Mouse (Mus musculus): Measurements from ENCODE around the gene Stam2. TPM values are rescaled to one million over a fixed set of nuclear protein-coding genes. Genes with fewer than 3 reads are reported as not detected.

Stam2 gene
- 34.0 and 40.3 TPM in 2 replicates for total RNA-seq (2014; rRNA removed)
- polyA plus RNA-seq (2015; fragmentation: Nextera tagmentation; extraction: Ambion mirVana) = 23.3 and 30.6 TPM in 2 replicates

DNA sequence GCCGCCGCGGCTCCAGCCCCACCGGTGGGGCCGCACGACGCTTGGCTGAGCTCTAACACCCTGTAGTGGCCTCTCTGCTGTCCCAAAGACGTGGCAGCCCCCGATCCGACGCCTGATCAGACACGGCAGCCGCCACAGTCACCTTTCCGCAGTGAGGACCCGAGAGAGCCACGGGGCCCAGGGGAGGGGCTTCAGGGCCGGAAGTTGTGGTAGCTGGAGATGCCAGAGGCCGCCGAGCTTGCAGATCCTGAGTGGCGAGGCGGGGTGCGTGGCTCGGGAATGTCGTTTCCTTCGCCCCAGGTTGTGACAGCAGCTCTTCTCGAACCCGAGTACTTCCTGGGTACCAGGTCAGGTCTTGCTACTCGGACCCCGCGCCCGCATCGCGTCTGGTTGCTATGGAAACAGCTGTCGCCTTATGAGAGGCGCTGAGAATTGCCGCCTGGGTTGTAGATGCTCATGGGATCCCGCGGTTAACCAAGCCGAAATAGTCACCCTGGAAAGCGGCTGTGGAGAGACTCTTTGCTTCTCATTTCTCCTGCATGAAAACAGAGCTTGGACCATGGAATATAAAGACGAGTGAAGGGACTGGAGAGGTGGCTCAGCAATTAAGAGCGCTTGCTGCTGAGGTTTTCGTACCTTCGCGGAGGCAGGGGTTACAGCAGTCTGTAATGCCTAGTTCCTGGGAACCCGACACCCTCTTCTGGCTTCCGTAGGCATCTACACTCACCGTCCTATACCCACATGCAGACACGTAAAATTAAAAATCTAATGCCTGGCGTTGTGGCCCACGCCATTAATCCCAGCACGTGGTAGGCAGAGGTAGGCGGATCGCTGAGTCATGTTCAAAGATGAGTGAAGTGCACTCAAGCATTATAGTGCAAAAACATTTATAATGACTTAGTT, at the start of gene Stam2:
Gene Stam2 (minus strand): TSS at position 26 of the 903 bp plus-strand sequence.
- 7% methylated on average over 54 of the region's 54 CpGs for WGBS
- Histone ChIP-seq H3K36me3 (ENCODE audit: insufficient read depth) (0 out of 2 replicates have a peak, but pooled peaks cover 4% of the 10 kb centered on the region), H3K4me1 (ENCODE audit: insufficient read depth) (no peaks in the 10 kb centered on the region), H3K27me3 (ENCODE audit: insufficient read depth, low read length) (no peaks in the 10 kb centered on the region), H3K4me2 (ENCODE audit: low read depth) (peak within 1 kb of the TSS; percentile 44), H3K9ac (peak within 1 kb of the TSS; percentile 76), H3K9me3 (ENCODE audit: low read length) (no peaks in the 10 kb centered on the region), H3K27ac (ENCODE audit: low read depth, low read length) (peak within 1 kb of the TSS; percentile 94), H3K4me3 (ENCODE audit: low read depth, low read length) (peak within 1 kb of the TSS; percentile 75)
- peak; percentile 55 for TF ChIP-seq CTCF (IDR thresholded peaks at IDR 0.05; ENCODE audit: low read depth)
- ATAC-seq (peak; percentile 96), DNase-seq (peak; percentile 93)

DNA sequence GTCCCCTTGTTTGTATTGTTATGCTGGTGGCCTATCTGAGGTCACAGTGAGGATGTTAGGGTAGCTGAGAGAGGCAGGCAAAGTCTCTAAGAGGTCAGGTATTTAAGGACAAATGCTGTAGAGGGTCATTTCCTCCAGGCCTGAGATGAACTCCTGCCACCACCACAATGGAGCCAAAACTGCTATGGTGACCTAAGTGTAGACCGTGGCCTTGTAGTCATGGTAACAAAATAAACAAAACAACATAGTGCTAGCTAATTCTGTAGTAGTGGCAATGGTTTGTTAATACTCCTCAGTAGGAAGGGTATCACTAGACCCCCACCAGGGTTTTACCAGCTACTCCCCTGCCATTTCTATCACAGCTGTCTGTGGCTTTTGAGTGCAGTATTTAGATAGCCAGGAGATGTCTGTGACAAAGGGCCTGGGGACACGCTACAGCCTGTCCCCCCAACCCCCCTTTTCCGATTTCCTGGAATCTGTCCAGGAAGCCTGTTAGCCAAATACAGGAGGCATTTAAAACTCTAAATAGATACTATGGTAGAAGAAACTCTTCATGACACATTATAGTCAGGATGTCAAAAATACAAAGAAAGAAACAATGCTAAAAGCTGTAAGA, 43.1 kb upstream of the Stam2 start:
- no peaks in the 10 kb centered on the region for H3K4me1 ChIP-seq (ENCODE audit: insufficient read depth)
- no peak for TF ChIP-seq CTCF (IDR thresholded peaks at IDR 0.05; ENCODE audit: low read depth)
- H3K9ac ChIP-seq = no peak overlapping the region
- H3K4me2 ChIP-seq (ENCODE audit: low read depth) = no peak overlapping the region
- no peak overlapping the region for H3K27ac ChIP-seq (ENCODE audit: low read depth, low read length)
- H3K9me3 ChIP-seq (ENCODE audit: low read length) = no peaks in the 10 kb centered on the region
- H3K27me3 ChIP-seq (ENCODE audit: insufficient read depth, low read length) = no peaks in the 10 kb centered on the region
- ATAC-seq = peak; percentile 16; the same call in 1 of the 2 replicates
- H3K4me3 ChIP-seq (ENCODE audit: low read depth, low read length) = no peak overlapping the region
- 36% methylated on average over 3 of the region's 3 CpGs for whole genome bisulfite sequencing
- DNase-seq = no peak
- H3K36me3 ChIP-seq (ENCODE audit: insufficient read depth) = no peaks in the 10 kb centered on the region

DNA sequence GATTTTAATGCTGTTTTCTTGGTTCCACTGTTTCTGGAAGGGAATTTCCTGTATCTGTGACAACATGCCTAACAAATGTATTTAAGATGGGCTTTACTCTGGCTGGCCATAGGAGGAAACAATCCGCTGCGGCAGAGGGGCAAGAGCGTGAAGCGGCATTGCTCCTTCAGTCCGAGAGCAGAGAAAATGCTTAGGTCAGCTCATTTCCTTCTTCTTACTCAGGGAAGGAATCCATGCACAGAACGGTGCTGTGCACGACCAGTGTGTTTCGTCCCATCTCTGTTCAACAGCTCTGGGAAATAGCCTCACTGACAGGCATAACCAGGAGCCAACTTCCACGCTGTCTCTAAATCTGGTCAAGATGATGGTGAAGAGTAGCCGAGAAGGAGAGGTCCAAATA, 37.9 kb upstream of the Stam2 start:
- ATAC-seq (no peak), DNase-seq (no peak)
- no peak for TF ChIP-seq CTCF (IDR thresholded peaks at IDR 0.05; ENCODE audit: low read depth)
- Histone ChIP-seq H3K27ac (ENCODE audit: low read depth, low read length) (no peak overlapping the region), H3K4me2 (ENCODE audit: low read depth) (no peak overlapping the region), H3K27me3 (ENCODE audit: insufficient read depth, low read length) (no peaks in the 10 kb centered on the region), H3K36me3 (ENCODE audit: insufficient read depth) (no peaks in the 10 kb centered on the region), H3K9me3 (ENCODE audit: low read length) (no peaks in the 10 kb centered on the region), H3K4me3 (ENCODE audit: low read depth, low read length) (no peak overlapping the region), H3K4me1 (ENCODE audit: insufficient read depth) (no peaks in the 10 kb centered on the region), H3K9ac (no peak overlapping the region)
- 76% methylated on average over 10 of the region's 10 CpGs for WGBS

DNA sequence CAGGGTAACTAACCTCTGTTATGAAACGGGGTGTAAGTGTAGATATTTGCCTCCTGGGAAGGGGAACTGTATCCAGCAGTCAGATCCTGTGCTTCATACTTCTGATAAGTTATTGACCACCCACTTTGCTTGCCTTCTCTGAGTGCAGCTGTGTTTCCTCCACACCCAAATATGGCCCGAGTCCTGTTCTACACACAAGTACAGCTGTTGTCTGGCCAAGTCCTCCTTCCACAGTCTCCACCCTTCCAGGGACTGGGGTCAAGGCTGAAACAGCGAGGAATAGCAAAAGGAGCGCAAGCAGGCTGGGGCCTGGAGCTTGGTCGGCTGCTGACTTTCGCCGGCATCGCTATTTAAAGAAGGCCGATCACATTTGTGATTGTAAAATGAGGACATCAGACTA, 37.3 kb upstream of the Stam2 start:
- Histone ChIP-seq H3K9me3 (ENCODE audit: low read length) (no peaks in the 10 kb centered on the region), H3K4me1 (ENCODE audit: insufficient read depth) (no peaks in the 10 kb centered on the region), H3K27me3 (ENCODE audit: insufficient read depth, low read length) (no peaks in the 10 kb centered on the region), H3K4me2 (ENCODE audit: low read depth) (no peak overlapping the region), H3K27ac (ENCODE audit: low read depth, low read length) (no peak overlapping the region), H3K9ac (no peak overlapping the region), H3K36me3 (ENCODE audit: insufficient read depth) (no peaks in the 10 kb centered on the region), H3K4me3 (ENCODE audit: low read depth, low read length) (no peak overlapping the region)
- ATAC-seq (no peak), DNase-seq (no peak)
- no peak for TF ChIP-seq CTCF (IDR thresholded peaks at IDR 0.05; ENCODE audit: low read depth)
- WGBS = 86% methylated on average over 9 of the region's 9 CpGs

- DNase-seq (peak; percentile 85), ATAC-seq (peak; percentile 74)
- H3K9me3 ChIP-seq (ENCODE audit: low read length) = no peaks in the 10 kb centered on the region
- no peak overlapping the region for H3K27ac ChIP-seq (ENCODE audit: low read depth, low read length)
- H3K27me3 ChIP-seq (ENCODE audit: insufficient read depth, low read length) = no peaks in the 10 kb centered on the region
- no peak for TF ChIP-seq CTCF (IDR thresholded peaks at IDR 0.05; ENCODE audit: low read depth)
- no peaks in the 10 kb centered on the region for H3K36me3 ChIP-seq (ENCODE audit: insufficient read depth)
- no peak overlapping the region for H3K9ac ChIP-seq
- WGBS = 30% methylated on average over 2 of the region's 2 CpGs
- H3K4me3 ChIP-seq (ENCODE audit: low read depth, low read length) = no peak overlapping the region
- no peak overlapping the region for H3K4me2 ChIP-seq (ENCODE audit: low read depth)
- no peaks in the 10 kb centered on the region for H3K4me1 ChIP-seq (ENCODE audit: insufficient read depth)
Measured at GRCm38 (mm10) chr2:52777839-52778238, 35.8 kb upstream of the Stam2 start.

GRCm38 (mm10) chr2:52774373-52774772, 32.3 kb upstream of the Stam2 start:
- DNase-seq (peak; percentile 45), ATAC-seq (peak; percentile 85)
- H3K36me3 ChIP-seq (ENCODE audit: insufficient read depth) = no peaks in the 10 kb centered on the region
- H3K9ac ChIP-seq = no peak overlapping the region
- H3K9me3 ChIP-seq (ENCODE audit: low read length) = no peaks in the 10 kb centered on the region
- no peak overlapping the region for H3K4me2 ChIP-seq (ENCODE audit: low read depth)
- H3K4me1 ChIP-seq (ENCODE audit: insufficient read depth) = no peaks in the 10 kb centered on the region
- H3K4me3 ChIP-seq (ENCODE audit: low read depth, low read length) = no peak overlapping the region
- H3K27me3 ChIP-seq (ENCODE audit: insufficient read depth, low read length) = no peaks in the 10 kb centered on the region
- 8% methylated on average over 1 of the region's 1 CpGs for WGBS
- H3K27ac ChIP-seq (ENCODE audit: low read depth, low read length) = no peak overlapping the region
- TF ChIP-seq CTCF (IDR thresholded peaks at IDR 0.05; ENCODE audit: low read depth) = no peak
